Mouse (Mus musculus): Measurements from ENCODE around the gene Olfr616. TPM values are rescaled to one million over a fixed set of nuclear protein-coding genes. Genes with fewer than 3 reads are reported as not detected.

Olfr616 gene
- total RNA-seq (2012; rRNA removed) (not detected in 2 replicates), polyA plus RNA-seq (2012; ENCODE audit: insufficient read depth in 1 of 2, insufficient read length in 2 of 2, low read depth in 1 of 2, low replicate concordance in 2 of 2, missing spikeins in 1 of 2) (not detected)

DNA sequence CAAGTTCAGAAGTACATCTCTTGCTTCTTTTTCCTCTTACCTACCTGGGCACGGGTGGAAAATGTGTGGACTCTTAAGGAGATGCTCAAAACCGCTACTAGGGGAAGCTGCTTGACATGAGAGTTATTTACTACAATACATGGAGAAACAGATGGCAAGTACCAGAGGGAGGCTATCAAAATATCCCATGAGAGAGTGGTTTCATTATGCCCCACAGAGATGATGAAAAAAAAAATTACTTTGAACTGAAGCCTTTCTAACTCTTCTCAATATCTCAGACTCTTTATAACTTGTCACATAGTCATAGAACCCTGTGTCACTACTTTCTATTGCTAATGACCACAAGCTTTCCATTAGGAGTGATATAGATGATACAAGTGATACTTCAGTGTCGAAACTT, at the start of gene Olfr616:
Olfr616 (minus strand) TSS at position 101 of the 400 bp plus-strand sequence.
- Histone ChIP-seq H3K9me3 (replicated peaks; ENCODE audit: insufficient read depth, low read length) (no peaks in the 10 kb centered on the region), H3K4me3 (ENCODE audit: control insufficient read depth in 1 of 2, insufficient read depth in 1 of 2, low read depth in 2 of 2, low read length in 2 of 2) (no peak within 1 kb of the TSS), H3K9ac (ENCODE audit: control insufficient read depth, low read depth, low read length, poor library complexity, severe bottlenecking) (no peak within 1 kb of the TSS), H3K27me3 (ENCODE audit: control insufficient read depth in 1 of 2, insufficient read depth in 2 of 2, low read length in 2 of 2) (no peaks in the 10 kb centered on the region; a peak in 1 of 4 replicates), H3K4me1 (ENCODE audit: control insufficient read depth in 1 of 2, insufficient read depth in 2 of 2, low read length in 2 of 2) (no peaks in the 10 kb centered on the region), H3K27ac (ENCODE audit: control insufficient read depth, low read depth, low read length) (no peak within 1 kb of the TSS), H3K36me3 (ENCODE audit: control insufficient read depth in 1 of 2, insufficient read depth in 2 of 2, low read length in 2 of 2) (no peaks in the 10 kb centered on the region), H3K79me2 (ENCODE audit: control insufficient read depth, insufficient read depth, low read length, poor library complexity) (no peaks in the 10 kb centered on the region)
- TF ChIP-seq ELF1 (IDR thresholded peaks at IDR 0.05; ENCODE audit: low read depth, low read length) (no peak), MAFK (IDR thresholded peaks at IDR 0.05; ENCODE audit: borderline replicate concordance, low read depth, low read length) (no peak), JUND (IDR thresholded peaks at IDR 0.05; ENCODE audit: low read depth, low read length) (no peak), SIN3A (IDR thresholded peaks at IDR 0.05; ENCODE audit: low read length) (no peak), ZMIZ1 (IDR thresholded peaks at IDR 0.05; ENCODE audit: low read depth, low read length) (no peak), MAX (IDR thresholded peaks at IDR 0.05; ENCODE audit: low read length) (no peak), ZNF384 (IDR thresholded peaks at IDR 0.05; ENCODE audit: low read depth, low read length) (no peak), MYB (IDR thresholded peaks at IDR 0.05; ENCODE audit: low read depth, low read length) (no peak), NRF1 (IDR thresholded peaks at IDR 0.05; ENCODE audit: insufficient read depth, low read depth, low read length, poor library complexity, severe bottlenecking) (no peak)
- DNase-seq (ENCODE audit: low read depth, low spot score) = no peak

DNA sequence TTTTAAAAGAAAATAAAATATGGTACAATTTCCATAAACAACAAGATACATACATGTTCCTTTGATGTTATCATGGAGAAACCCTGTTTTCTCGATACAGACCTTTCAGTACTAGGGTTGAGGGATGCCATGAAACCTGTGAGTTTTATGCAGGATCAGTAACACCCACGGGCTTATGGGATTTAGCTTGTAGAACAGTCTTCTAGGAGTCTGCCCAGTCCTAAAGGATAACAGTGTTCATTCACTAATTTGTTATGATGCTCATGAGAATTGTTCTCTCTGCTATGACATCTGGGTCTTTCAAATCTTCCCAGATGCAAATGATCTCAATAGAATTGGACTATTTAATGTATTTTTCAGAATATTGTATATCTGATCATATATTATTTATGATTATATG, 43.5 kb upstream of the Olfr616 start, which contains the start of gene Olfr620:
Olfr620 (minus strand) TSS at position 101 of the 400 bp plus-strand sequence.
- no peaks in the 10 kb centered on the region for H3K4me1 ChIP-seq (ENCODE audit: control insufficient read depth in 1 of 2, insufficient read depth in 2 of 2, low read length in 2 of 2)
- no peak for DNase-seq (ENCODE audit: low read depth, low spot score)
- no peaks in the 10 kb centered on the region for H3K79me2 ChIP-seq (ENCODE audit: control insufficient read depth, insufficient read depth, low read length, poor library complexity)
- no peak for TF ChIP-seq HCFC1 (IDR thresholded peaks at IDR 0.05; ENCODE audit: low read depth, low read length)
- no peak for TF ChIP-seq MYB (IDR thresholded peaks at IDR 0.05; ENCODE audit: low read depth, low read length)
- no peak for TF ChIP-seq JUND (IDR thresholded peaks at IDR 0.05; ENCODE audit: low read depth, low read length)
- no peak for TF ChIP-seq CHD1 (IDR thresholded peaks at IDR 0.05; ENCODE audit: low read depth, low read length)
- TF ChIP-seq USF1 (IDR thresholded peaks at IDR 0.05; ENCODE audit: low read depth, low read length) = no peak
- no peak for TF ChIP-seq USF2 (IDR thresholded peaks at IDR 0.05; ENCODE audit: borderline replicate concordance in 1 of 2, insufficient read depth in 1 of 2, low read depth in 1 of 2, low read length in 2 of 2)
- TF ChIP-seq MAFK (IDR thresholded peaks at IDR 0.05; ENCODE audit: borderline replicate concordance, low read depth, low read length) = no peak
- no peak for TF ChIP-seq CHD2 (IDR thresholded peaks at IDR 0.05; ENCODE audit: low read length)
- no peak for TF ChIP-seq NRF1 (IDR thresholded peaks at IDR 0.05; ENCODE audit: insufficient read depth, low read depth, low read length, poor library complexity, severe bottlenecking)
- TF ChIP-seq GATA1 (IDR thresholded peaks at IDR 0.05; ENCODE audit: low read depth, low read length) = no peak
- no peak for TF ChIP-seq POLR2AphosphoS2 (IDR thresholded peaks at IDR 0.05; ENCODE audit: low read length)
- no peak for TF ChIP-seq EP300 (IDR thresholded peaks at IDR 0.05; ENCODE audit: low read depth in 1 of 2, low read length in 2 of 2)
- no peak for TF ChIP-seq SIN3A (IDR thresholded peaks at IDR 0.05; ENCODE audit: low read length)
- no peak for TF ChIP-seq MAX (IDR thresholded peaks at IDR 0.05; ENCODE audit: low read length)
- TF ChIP-seq E2F4 (IDR thresholded peaks at IDR 0.05; ENCODE audit: borderline replicate concordance, low read depth, low read length) = no peak
- no peak for TF ChIP-seq ELF1 (IDR thresholded peaks at IDR 0.05; ENCODE audit: low read depth, low read length)
- no peak for TF ChIP-seq SMC3 (IDR thresholded peaks at IDR 0.05; ENCODE audit: low read depth, low read length)
- no peak for TF ChIP-seq POLR2AphosphoS5 (IDR thresholded peaks at IDR 0.05; ENCODE audit: borderline replicate concordance, low read depth, low read length)
- TF ChIP-seq TAL1 (IDR thresholded peaks at IDR 0.05; ENCODE audit: low read length) = no peak
- TF ChIP-seq TBP (IDR thresholded peaks at IDR 0.05; ENCODE audit: low read depth, low read length) = no peak
- H3K9me3 ChIP-seq (replicated peaks; ENCODE audit: insufficient read depth, low read length) = no peaks in the 10 kb centered on the region
- no peak within 1 kb of the TSS for H3K9ac ChIP-seq (ENCODE audit: control insufficient read depth, low read depth, low read length, poor library complexity, severe bottlenecking)
- no peaks in the 10 kb centered on the region for H3K27me3 ChIP-seq (ENCODE audit: control insufficient read depth in 1 of 2, insufficient read depth in 2 of 2, low read length in 2 of 2)
- H3K27ac ChIP-seq (ENCODE audit: control insufficient read depth, low read depth, low read length) = no peak within 1 kb of the TSS
- no peaks in the 10 kb centered on the region for H3K36me3 ChIP-seq (ENCODE audit: control insufficient read depth in 1 of 2, insufficient read depth in 2 of 2, low read length in 2 of 2)
- H3K4me3 ChIP-seq (ENCODE audit: control insufficient read depth in 1 of 2, insufficient read depth in 1 of 2, low read depth in 2 of 2, low read length in 2 of 2) = no peak within 1 kb of the TSS

Measured in MEL (cell line).